Mouse (Mus musculus): ENCODE data around the gene Sept9. TPM values are rescaled to one million over a fixed set of nuclear protein-coding genes. Genes with fewer than 3 reads are reported as not detected.
A peak's percentile ranks its signal among the peaks of the same experiment; 100 is the strongest.

The Sept9 gene
- polyA plus RNA-seq, 1 experiment from 2014 or later: 126 TPM

DNA sequence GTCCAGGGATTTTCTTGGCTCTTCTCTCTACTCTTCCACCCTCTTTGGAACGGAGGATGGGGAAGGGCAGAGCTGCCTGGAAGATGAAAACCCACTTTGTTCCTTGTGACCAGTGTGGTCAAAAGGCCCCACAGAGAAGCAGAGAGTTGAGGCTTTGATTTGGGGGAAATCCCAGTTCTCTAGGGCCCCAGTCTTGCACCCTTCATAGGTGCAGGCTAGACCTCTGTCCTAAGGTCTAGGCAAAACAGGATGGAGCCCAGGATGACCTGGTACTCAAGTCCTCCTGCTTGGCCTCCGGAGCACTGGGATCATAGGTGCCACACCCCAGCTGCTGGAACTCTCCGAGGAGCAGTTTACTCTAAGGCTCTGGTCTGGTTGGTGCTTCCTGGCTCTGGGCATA lies 157.5 kb downstream of the Sept9 start:
- H3K9ac ChIP-seq: no peak overlapping the region
- no peaks in the 10 kb centered on the region for H3K9me3 ChIP-seq (replicated peaks)
- no peak overlapping the region for H3K4me2 ChIP-seq
- no peak for ATAC-seq (replicated peaks; ENCODE audit: low FRiP score)
- WGBS: 73% methylated on average over 3 of the region's 3 CpGs
- H3K27me3 ChIP-seq: no peaks in the 10 kb centered on the region
- H3K27ac ChIP-seq: no peak overlapping the region
- H3K4me1 ChIP-seq: peaks cover 2% of the 10 kb centered on the region; the same call in 1 of the 2 replicates
- H3K4me3 ChIP-seq (replicated peaks): no peak overlapping the region
- peaks cover 97% of the 10 kb centered on the region for H3K36me3 ChIP-seq

DNA sequence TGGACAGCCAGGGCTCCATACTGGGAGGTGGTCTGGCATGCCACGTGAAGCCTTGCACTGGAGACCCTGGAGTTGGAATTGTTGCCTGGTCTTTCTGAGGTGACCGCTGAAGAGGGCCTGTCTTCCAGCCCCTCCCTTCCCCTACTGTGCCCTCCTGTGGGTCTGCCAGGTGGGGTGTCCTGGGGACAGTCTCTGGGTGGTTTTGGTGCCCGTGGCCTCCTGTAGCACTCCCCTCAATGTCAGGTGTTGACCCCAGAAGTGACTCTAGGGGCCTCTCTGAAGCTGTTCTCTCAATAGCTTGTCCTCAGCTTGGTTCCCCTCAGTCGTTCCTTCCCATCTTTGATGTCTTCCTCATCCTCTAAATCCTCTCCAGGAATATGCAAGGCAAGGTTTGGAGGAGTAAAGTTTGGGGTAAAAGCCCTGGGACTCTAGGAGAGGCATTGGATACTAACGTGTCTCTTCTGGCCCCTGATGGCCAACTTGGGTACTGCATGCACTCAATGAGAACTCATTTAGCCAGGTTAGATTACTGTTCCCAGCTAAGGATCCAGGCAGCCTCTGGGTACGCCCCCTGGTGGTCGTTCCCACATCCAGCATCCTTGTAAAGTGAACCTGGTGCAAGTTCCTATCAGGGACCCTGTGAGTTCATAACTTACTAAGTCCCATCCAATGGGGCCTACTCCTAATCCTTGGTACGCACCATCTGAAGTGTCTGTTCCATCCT lies 158.6 kb downstream of the Sept9 start:
- WGBS: 36% methylated on average over 8 of the region's 8 CpGs
- H3K36me3 ChIP-seq: peaks cover 97% of the 10 kb centered on the region
- peaks cover 3% of the 10 kb centered on the region; the same call in 1 of the 2 replicates for H3K4me1 ChIP-seq
- H3K27me3 ChIP-seq: no peaks in the 10 kb centered on the region
- ATAC-seq (replicated peaks; ENCODE audit: low FRiP score): peak; percentile 27; the same call in 1 of the 2 replicates
- no peak overlapping the region for H3K9ac ChIP-seq
- H3K27ac ChIP-seq: no peak overlapping the region
- H3K4me2 ChIP-seq: no peak overlapping the region
- no peaks in the 10 kb centered on the region for H3K9me3 ChIP-seq (replicated peaks)
- no peak overlapping the region for H3K4me3 ChIP-seq (replicated peaks)

DNA sequence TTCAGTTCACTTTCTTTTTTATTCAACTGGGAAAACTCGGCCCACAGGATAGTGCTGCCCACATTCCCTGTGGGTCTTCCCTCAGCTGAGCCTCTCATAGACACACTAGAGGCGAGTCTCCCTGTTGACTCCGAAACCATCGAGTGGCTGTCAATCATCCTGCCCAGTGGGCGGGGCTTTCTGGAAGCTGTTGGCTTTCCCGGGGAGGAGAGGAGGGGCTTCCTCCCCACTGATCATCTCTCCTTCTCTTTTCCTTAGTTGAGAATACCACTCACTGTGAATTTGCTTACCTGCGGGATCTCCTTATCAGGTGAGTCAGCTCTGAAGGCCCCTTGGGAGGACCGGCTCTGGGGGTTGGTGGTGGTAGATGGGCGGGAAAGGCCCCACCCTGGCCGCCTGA lies 159.7 kb downstream of the Sept9 start:
- 83% methylated on average over 10 of the region's 10 CpGs for WGBS
- no peak for ATAC-seq (replicated peaks; ENCODE audit: low FRiP score)
- H3K27ac ChIP-seq: no peak overlapping the region

DNA sequence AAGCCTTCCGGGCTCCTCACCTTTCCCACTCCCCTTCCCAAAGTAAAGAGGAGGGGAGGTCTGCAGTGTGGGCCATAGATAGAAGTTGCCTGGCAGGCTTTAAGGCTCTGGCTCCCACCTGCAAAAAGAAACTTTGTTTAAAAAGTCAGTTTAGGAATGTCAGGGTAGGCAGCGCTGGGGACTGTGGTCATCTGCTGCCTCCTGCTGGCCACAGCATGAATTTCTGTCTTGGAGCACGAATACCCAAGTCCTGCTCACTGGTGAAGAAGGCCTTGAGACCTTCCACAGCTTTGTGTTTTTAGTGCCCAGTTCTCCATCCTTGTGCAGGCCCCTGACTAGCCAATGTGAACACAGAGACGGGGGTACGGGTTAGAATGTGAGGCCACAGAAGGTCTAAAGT lies 160.4 kb downstream of the Sept9 start:
- Histone ChIP-seq H3K9ac (no peak overlapping the region), H3K9me3 (replicated peaks) (no peaks in the 10 kb centered on the region), H3K4me1 (peaks cover 6% of the 10 kb centered on the region; the same call in 1 of the 2 replicates), H3K27me3 (no peaks in the 10 kb centered on the region), H3K27ac (no peak overlapping the region), H3K4me2 (no peak overlapping the region), H3K4me3 (replicated peaks) (no peak overlapping the region), H3K36me3 (peaks cover 79% of the 10 kb centered on the region)
- no peak for ATAC-seq (replicated peaks; ENCODE audit: low FRiP score)
- 73% methylated on average over 5 of the region's 5 CpGs for WGBS

More for the DNA sequence above, 159.7 kb downstream of the Sept9 start:
- no peaks in the 10 kb centered on the region for H3K27me3 ChIP-seq
- H3K4me1 ChIP-seq: peaks cover 6% of the 10 kb centered on the region; the same call in 1 of the 2 replicates
- H3K9ac ChIP-seq: no peak overlapping the region
- no peak overlapping the region for H3K4me2 ChIP-seq
- peaks cover 86% of the 10 kb centered on the region for H3K36me3 ChIP-seq
- no peak overlapping the region for H3K4me3 ChIP-seq (replicated peaks)
- H3K9me3 ChIP-seq (replicated peaks): no peaks in the 10 kb centered on the region

DNA sequence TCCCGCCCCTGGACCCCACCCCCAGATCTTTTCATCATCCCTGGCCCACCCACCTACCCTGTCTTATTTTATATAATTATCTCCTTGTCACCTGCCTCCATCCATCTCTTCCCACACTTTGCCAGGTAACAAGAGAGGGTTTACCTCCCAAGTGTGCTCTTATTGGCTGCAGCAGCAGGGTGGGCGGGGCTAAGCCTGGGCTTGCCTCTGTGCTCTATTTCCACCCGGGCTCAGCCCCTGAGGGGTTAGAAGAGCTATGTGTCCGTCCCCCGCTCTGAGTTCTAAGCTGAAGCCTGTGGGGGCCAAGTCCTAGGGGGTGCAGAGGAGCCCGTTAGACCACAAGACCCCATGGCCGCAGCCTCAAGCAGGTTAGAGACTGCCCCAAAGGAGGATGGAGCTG lies 161.1 kb downstream of the Sept9 start:
- no peak overlapping the region for H3K4me2 ChIP-seq
- ATAC-seq (replicated peaks; ENCODE audit: low FRiP score): no peak
- H3K36me3 ChIP-seq: peaks cover 72% of the 10 kb centered on the region
- peaks cover 6% of the 10 kb centered on the region; the same call in 1 of the 2 replicates for H3K4me1 ChIP-seq
- 84% methylated on average over 7 of the region's 7 CpGs for WGBS
- no peak overlapping the region for H3K9ac ChIP-seq
- H3K27me3 ChIP-seq: no peaks in the 10 kb centered on the region
- H3K9me3 ChIP-seq (replicated peaks): no peaks in the 10 kb centered on the region
- H3K4me3 ChIP-seq (replicated peaks): no peak overlapping the region
- no peak overlapping the region for H3K27ac ChIP-seq

DNA sequence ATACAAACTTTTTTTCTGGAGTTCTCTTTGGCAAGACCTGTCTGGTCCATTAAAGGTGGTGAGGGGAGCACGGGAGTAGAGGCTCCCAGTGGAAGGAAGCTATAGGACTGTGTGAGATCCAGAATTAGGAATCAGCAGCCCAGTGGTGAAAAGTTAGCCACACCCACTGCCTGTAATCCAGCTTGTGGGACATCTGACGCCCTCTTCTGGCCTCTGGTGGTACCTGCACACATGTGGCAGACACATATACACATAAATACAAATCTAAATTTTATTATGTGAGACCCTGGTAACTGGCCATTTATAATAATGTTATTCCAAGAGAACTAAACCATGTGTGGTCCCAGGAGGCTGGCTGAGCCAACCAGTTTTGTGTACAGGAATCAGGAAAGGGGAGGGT lies 162.8 kb downstream of the Sept9 start:
- peaks cover 6% of the 10 kb centered on the region; the same call in 1 of the 2 replicates for H3K4me1 ChIP-seq
- H3K36me3 ChIP-seq: peaks cover 55% of the 10 kb centered on the region
- WGBS: 93% methylated on average over 2 of the region's 2 CpGs
- no peaks in the 10 kb centered on the region for H3K9me3 ChIP-seq (replicated peaks)
- no peak overlapping the region for H3K27ac ChIP-seq
- no peaks in the 10 kb centered on the region for H3K27me3 ChIP-seq
- no peak overlapping the region for H3K4me3 ChIP-seq (replicated peaks)
- no peak overlapping the region for H3K4me2 ChIP-seq
- no peak overlapping the region for H3K9ac ChIP-seq
- ATAC-seq (replicated peaks; ENCODE audit: low FRiP score): no peak

DNA sequence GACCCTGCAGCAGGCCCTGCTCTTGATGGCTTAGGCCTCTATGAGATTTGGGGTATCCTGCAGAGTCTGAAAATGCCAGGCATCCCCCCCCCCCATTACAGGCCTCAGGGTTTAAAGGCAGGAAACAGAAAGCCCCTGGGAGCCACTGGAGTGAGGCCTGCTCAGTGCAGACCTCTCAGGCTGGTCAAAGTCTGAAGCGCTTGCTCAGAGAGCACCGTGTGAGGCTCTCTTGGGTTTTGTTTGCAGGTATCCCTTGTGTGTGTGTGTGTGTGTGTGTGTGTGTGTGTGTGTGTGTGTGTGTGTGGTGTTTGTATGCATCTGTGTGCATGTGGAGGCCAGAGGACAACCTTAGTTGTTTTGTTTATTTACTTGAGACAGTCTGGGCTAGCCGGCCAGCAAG lies 164.5 kb downstream of the Sept9 start:
- Histone ChIP-seq H3K4me3 (replicated peaks) (no peak overlapping the region), H3K4me1 (peaks cover 6% of the 10 kb centered on the region; the same call in 1 of the 2 replicates), H3K9ac (no peak overlapping the region), H3K36me3 (peaks cover 42% of the 10 kb centered on the region), H3K4me2 (no peak overlapping the region), H3K9me3 (replicated peaks) (no peaks in the 10 kb centered on the region), H3K27me3 (no peaks in the 10 kb centered on the region), H3K27ac (no peak overlapping the region)
- WGBS: 60% methylated on average over 3 of the region's 3 CpGs
- ATAC-seq (replicated peaks; ENCODE audit: low FRiP score): no peak

DNA sequence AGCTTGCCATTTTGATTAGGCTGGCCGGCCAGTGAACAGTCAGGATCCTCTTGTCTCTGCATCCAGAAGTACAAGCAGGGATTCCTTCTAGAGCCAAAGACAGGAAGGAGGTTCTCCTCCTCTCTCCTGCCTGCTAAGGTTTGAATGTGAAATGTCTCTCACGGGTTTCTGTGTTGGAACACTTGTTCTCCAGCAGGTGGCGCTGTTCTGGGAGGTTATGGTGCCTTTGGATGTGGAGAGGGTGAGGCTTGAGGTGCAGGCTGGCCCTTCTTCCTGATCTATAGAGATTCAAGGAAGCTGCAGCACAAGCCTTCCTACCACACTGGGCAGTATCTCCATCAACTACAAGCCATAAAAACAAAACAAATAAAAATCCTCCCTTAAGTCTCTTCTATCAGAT lies 167.0 kb downstream of the Sept9 start:
- Histone ChIP-seq H3K27me3 (no peaks in the 10 kb centered on the region), H3K4me1 (peaks cover 15% of the 10 kb centered on the region), H3K9me3 (replicated peaks) (no peaks in the 10 kb centered on the region), H3K4me3 (replicated peaks) (no peak overlapping the region), H3K36me3 (peaks cover 17% of the 10 kb centered on the region), H3K4me2 (no peak overlapping the region), H3K9ac (no peak overlapping the region), H3K27ac (no peak overlapping the region)
- WGBS: 20% methylated on average over 3 of the region's 3 CpGs
- ATAC-seq (replicated peaks; ENCODE audit: low FRiP score): no peak

DNA sequence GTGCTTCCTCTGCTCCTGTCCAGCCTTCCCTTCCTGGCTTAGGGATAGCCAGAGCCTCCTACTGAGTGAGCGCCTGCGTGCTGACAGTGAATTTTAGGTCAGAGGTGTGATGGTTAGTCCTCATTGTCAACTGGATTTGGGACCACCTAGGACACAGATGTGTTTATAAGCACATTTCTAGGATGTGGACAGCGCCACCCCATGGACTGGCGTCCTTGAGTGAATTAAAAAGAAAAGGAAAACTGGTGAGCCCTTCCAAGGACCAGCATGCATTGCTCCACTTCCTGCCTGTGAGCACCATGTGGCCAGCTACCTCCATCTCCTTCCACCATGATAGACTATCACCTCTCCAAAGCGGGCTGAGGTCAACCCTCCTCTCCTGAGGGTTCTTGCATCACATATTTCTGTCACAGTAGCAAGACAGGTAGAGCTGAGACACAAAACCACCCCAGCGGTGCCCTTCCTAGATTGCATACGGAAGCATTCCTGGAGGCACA lies 167.4 kb downstream of the Sept9 start:
- Histone ChIP-seq H3K4me3 (replicated peaks) (no peak overlapping the region), H3K36me3 (peaks cover 12% of the 10 kb centered on the region), H3K9me3 (replicated peaks) (no peaks in the 10 kb centered on the region), H3K4me2 (no peak overlapping the region), H3K4me1 (peaks cover 18% of the 10 kb centered on the region), H3K27me3 (no peaks in the 10 kb centered on the region), H3K27ac (no peak overlapping the region), H3K9ac (no peak overlapping the region)
- WGBS: 82% methylated on average over 7 of the region's 7 CpGs
- ATAC-seq (replicated peaks; ENCODE audit: low FRiP score): no peak

DNA sequence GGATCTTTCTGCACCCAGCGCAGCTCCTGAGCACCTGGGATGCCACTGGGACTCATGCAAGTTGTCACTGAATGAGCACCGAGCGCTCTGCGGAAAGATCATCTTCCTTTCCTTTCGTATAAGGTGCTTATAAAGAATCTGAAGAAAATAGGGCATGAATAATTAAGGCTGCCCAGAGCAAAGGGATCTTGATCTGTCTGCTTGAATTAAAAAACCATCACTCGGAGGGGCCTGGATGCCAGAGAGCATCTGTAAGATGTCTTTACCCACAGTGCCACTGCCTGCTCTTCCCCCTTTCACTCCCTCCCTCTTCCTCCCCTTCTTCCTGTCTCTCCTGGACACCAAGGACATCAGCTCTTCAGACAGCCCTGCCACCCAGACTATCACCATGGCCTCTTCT lies 168.5 kb downstream of the Sept9 start:
- no peak overlapping the region for H3K9ac ChIP-seq
- peaks cover 2% of the 10 kb centered on the region for H3K36me3 ChIP-seq
- no peak overlapping the region for H3K4me3 ChIP-seq (replicated peaks)
- H3K4me1 ChIP-seq: peaks cover 21% of the 10 kb centered on the region
- H3K9me3 ChIP-seq (replicated peaks): no peaks in the 10 kb centered on the region
- H3K27me3 ChIP-seq: no peaks in the 10 kb centered on the region
- ATAC-seq (replicated peaks; ENCODE audit: low FRiP score): no peak
- WGBS: 89% methylated on average over 6 of the region's 6 CpGs
- H3K4me2 ChIP-seq: no peak overlapping the region
- no peak overlapping the region for H3K27ac ChIP-seq

DNA sequence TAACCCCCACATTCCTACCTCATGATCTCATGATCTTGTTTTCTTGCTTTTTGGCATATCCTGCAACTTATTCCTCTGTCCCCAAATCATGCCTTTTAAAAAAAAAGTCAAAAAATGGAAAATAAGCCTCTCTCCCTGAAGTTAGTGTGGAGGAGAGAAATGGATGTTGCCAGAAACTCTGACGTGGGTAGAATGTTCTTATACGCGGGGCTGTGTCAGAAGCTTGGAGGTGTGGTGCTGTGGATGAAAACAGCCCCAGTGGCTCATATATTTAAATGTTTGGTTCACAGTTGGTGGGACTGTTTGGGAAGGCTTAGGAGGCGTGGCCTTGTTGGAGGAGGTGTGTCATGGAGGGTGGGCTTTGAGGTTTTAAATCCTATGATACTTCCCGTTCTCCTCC lies 169.9 kb downstream of the Sept9 start:
- Histone ChIP-seq H3K4me3 (replicated peaks) (no peak overlapping the region), H3K9ac (no peak overlapping the region), H3K36me3 (no peaks in the 10 kb centered on the region), H3K27me3 (0 out of 2 replicates have a peak, but pooled peaks cover 5% of the 10 kb centered on the region), H3K4me1 (peaks cover 23% of the 10 kb centered on the region), H3K4me2 (no peak overlapping the region), H3K27ac (no peak overlapping the region), H3K9me3 (replicated peaks) (no peaks in the 10 kb centered on the region)
- WGBS: 82% methylated on average over 5 of the region's 5 CpGs
- ATAC-seq (replicated peaks; ENCODE audit: low FRiP score): no peak

DNA sequence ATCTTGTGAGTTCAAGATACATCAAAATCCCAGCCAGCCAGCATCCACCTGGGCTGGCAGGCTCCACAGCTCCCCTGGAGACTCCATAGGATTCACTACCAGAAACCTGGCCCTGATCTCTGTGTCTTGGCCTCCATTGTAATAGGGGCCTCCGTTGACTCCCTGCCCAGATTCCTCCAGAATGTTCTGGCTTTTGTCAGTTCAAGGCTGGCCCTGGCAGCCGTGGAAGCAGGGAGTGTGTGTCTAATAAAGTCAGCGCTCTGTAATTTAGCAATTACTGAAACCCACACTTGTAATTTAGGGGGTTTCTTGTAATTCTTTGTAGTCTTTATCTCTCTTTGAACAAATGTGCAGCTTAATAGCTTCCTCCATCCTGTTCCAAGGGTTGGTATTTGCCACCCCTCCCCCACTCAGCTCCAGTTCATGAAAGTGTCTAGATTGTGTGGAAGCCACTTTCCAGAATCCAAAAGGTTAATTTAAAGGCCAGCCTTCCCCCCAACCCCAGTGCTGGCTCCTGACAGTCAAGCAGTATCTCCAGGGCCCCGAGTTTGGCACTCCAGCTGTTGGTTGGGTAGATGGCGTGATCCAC lies 170.9 kb downstream of the Sept9 start:
- Histone ChIP-seq H3K9ac (no peak overlapping the region), H3K27me3 (0 out of 2 replicates have a peak, but pooled peaks cover 10% of the 10 kb centered on the region), H3K4me1 (peaks cover 29% of the 10 kb centered on the region), H3K36me3 (no peaks in the 10 kb centered on the region), H3K4me3 (replicated peaks) (no peak overlapping the region), H3K9me3 (replicated peaks) (no peaks in the 10 kb centered on the region), H3K4me2 (no peak overlapping the region), H3K27ac (no peak overlapping the region)
- 48% methylated on average over 5 of the region's 5 CpGs for WGBS
- no peak for ATAC-seq (replicated peaks; ENCODE audit: low FRiP score)

Data from kidney, embryonic 15.5 days (tissue).